Mouse (Mus musculus): ENCODE data around the gene Cdh1.
"Not testable (repeated sequence)": the region's sequence is repeated elsewhere in the genome, so short reads cannot be mapped to it uniquely, and the experiment has no call there.

GRCm38 (mm10) chr8:106572175-106572574 is 31.0 kb upstream of the Cdh1 start:
- TF ChIP-seq ZC3H11A (IDR thresholded peaks at IDR 0.05; ENCODE audit: borderline replicate concordance, low read depth, low read length); ZNF384 (IDR thresholded peaks at IDR 0.05; ENCODE audit: low read depth, low read length); HCFC1 (IDR thresholded peaks at IDR 0.05; ENCODE audit: borderline replicate concordance, insufficient read depth, low read length): not testable (repeated sequence)
